11 mouse cellular contexts compared by ENCODE assay signal in the genomic region with DNA sequence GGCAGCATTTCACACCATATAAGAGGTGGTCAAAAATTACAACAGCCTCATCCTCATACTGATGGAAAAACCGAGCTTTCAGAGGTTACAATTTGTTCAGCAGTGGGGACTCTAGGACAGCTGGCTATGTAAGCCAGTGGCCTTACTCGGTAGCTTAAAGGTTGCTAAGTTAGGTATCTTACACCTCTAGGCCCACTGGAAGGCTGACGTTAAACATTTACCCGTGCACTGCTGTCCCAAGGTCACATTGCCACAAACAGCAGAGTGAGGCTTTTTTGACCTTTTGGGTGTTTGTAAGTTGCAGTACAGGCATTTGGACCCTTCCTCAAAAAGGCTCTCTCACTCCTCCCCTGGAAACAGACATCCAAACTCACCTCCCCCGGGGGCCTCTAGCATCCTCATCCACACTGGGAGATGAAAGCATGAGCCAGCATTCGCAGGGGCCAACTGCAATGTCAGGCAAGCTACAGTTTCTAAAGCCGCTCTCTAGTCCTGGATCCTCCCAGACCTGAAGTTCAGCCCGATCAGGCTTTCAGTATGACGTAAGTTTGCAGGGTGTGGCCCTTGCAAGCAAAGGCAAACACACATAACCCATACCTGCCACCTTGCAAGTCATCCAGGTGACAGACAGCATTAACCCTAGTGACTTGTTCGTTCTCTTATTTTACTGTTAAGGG.
DNase-seq lines count a peak whose midpoint lies in the region; ATAC-seq lines count a peak whose summit lies in the region.
"Had no signal": no experiment of that assay in that cellular context is flagged by ENCODE, and none has a peak within 500 bp of the region (broad histone marks: within the 10 kb centered on the region; RNA-seq: fewer than 3 reads in every experiment).

No protein-coding gene starts in this region.

- no peak overlapping the region for H3K4me2 ChIP-seq in heart, embryonic 11.5 days
- no peak overlapping the region for H3K4me2 ChIP-seq in intestine, embryonic 14.5 days (ENCODE audit: low read length)
- H3K4me2 ChIP-seq: hindbrain, embryonic 13.5 days had no signal

- no peak overlapping the region for H3K9ac ChIP-seq in heart, embryonic 11.5 days (ENCODE audit: low read depth, low read length)
- H3K9ac ChIP-seq in intestine, embryonic 14.5 days (ENCODE audit: low read length): no peak overlapping the region
- H3K9ac ChIP-seq: hindbrain, embryonic 13.5 days had no signal

- ATAC-seq in heart, embryonic 11.5 days (replicated peaks; ENCODE audit: insufficient number of reproducible peaks, low FRiP score, low TSS enrichment): no peak
- ATAC-seq in intestine, embryonic 14.5 days (replicated peaks; ENCODE audit: low FRiP score, low TSS enrichment, low read depth): peak; percentile 61

- H3K27ac ChIP-seq in heart, embryonic 11.5 days (ENCODE audit: low read depth, low read length): peak overlapping the region; percentile 54; the same call in 1 of the 2 replicates
- peak overlapping the region; percentile 66; the same call in 1 of the 2 replicates for H3K27ac ChIP-seq in intestine, embryonic 14.5 days (ENCODE audit: low read depth)
- H3K27ac ChIP-seq in limb, embryonic 10.5 days: peak overlapping the region; percentile 70; the same call in 1 of the 2 replicates
- H3K27ac ChIP-seq: hindbrain, embryonic 13.5 days had no signal

- no peaks in the 10 kb centered on the region for H3K36me3 ChIP-seq in heart, embryonic 11.5 days (ENCODE audit: control insufficient read depth, insufficient read depth, low read length)
- H3K36me3 ChIP-seq in intestine, embryonic 14.5 days (ENCODE audit: control insufficient read depth, insufficient read depth, low read length): no peaks in the 10 kb centered on the region
- H3K36me3 ChIP-seq in limb, embryonic 10.5 days: no peaks in the 10 kb centered on the region
- H3K36me3 ChIP-seq: hindbrain, embryonic 13.5 days had no signal

- H3K4me3 ChIP-seq in heart, embryonic 11.5 days (ENCODE audit: low read depth, low read length): no peak overlapping the region
- H3K4me3 ChIP-seq in intestine, embryonic 14.5 days (ENCODE audit: low read depth, low read length): no peak overlapping the region
- no peak overlapping the region for H3K4me3 ChIP-seq in limb, embryonic 10.5 days
- H3K4me3 ChIP-seq: hindbrain, embryonic 13.5 days had no signal

- H3K4me1 ChIP-seq in heart, embryonic 11.5 days (ENCODE audit: control insufficient read depth, insufficient read depth, low read length): peaks cover 62% of the 10 kb centered on the region
- H3K4me1 ChIP-seq in intestine, embryonic 14.5 days (replicated peaks; ENCODE audit: control insufficient read depth, insufficient read depth, low read length): peaks cover 9% of the 10 kb centered on the region; the same call in 1 of the 2 replicates
- peaks cover 45% of the 10 kb centered on the region for H3K4me1 ChIP-seq in limb, embryonic 10.5 days

- DNase-seq in heart, adult 8-10 months (ENCODE audit: low spot score): no peak
- peak; percentile 67 for DNase-seq in intestine, embryonic 14.5 days (ENCODE audit: low spot score)
- no peak for DNase-seq in limb, embryonic 10.5 days (ENCODE audit: low spot score)
- DNase-seq in lung, postnatal 36 days: peak; percentile 82
- DNase-seq in natural killer cell, adult 2 months (ENCODE audit: low spot score in 2 of 2): no peak
- DNase-seq in gastrocnemius, postnatal 4 days (ENCODE audit: low spot score in 2 of 2): no peak
- no peak for DNase-seq in right cerebral cortex, postnatal 25 days
- DNase-seq: adrenal gland, postnatal 36 days; B cell, adult 2 months had no signal

- H3K9me3 ChIP-seq in heart, embryonic 11.5 days (replicated peaks; ENCODE audit: control insufficient read depth, low read length): no peaks in the 10 kb centered on the region
- H3K9me3 ChIP-seq in intestine, embryonic 14.5 days (ENCODE audit: control insufficient read depth, low read length): no peaks in the 10 kb centered on the region
- H3K9me3 ChIP-seq in limb, embryonic 10.5 days (replicated peaks): no peaks in the 10 kb centered on the region
- H3K9me3 ChIP-seq: hindbrain, embryonic 13.5 days had no signal

- no peaks in the 10 kb centered on the region for H3K27me3 ChIP-seq in heart, embryonic 11.5 days (ENCODE audit: control insufficient read depth, insufficient read depth, low read length)
- H3K27me3 ChIP-seq in intestine, embryonic 14.5 days (replicated peaks; ENCODE audit: control insufficient read depth, insufficient read depth, low read length): no peaks in the 10 kb centered on the region
- H3K27me3 ChIP-seq in limb, embryonic 10.5 days (ENCODE audit: low read depth, poor library complexity, severe bottlenecking): no peaks in the 10 kb centered on the region
- H3K27me3 ChIP-seq: hindbrain, embryonic 13.5 days had no signal

- WGBS in heart, embryonic 11.5 days (ENCODE audit: insufficient replicate concordance): 74% methylated on average over 10 of the region's 10 CpGs
- 66% methylated on average over 10 of the region's 10 CpGs for WGBS in intestine, embryonic 14.5 days
- 93% methylated on average over 10 of the region's 10 CpGs for WGBS in limb, embryonic 10.5 days

Comparison
In these comparisons a context has a peak if more than half of its experiments do, and no peak if none do; other contexts are left out.
1. DNase-seq: peak in intestine, embryonic 14.5 days (single experiment) and lung, postnatal 36 days (single experiment); none in heart, adult 8-10 months (single experiment), limb, embryonic 10.5 days (single experiment), natural killer cell, adult 2 months (0 of 2), gastrocnemius, postnatal 4 days (0 of 2) and right cerebral cortex, postnatal 25 days (single experiment).
2. Peak in every context shown above with its lines, with median percentiles within 50 percentile points of each other: H3K27ac ChIP-seq.